ENCODE assay signal across 8 mouse cellular contexts in the genomic region with DNA sequence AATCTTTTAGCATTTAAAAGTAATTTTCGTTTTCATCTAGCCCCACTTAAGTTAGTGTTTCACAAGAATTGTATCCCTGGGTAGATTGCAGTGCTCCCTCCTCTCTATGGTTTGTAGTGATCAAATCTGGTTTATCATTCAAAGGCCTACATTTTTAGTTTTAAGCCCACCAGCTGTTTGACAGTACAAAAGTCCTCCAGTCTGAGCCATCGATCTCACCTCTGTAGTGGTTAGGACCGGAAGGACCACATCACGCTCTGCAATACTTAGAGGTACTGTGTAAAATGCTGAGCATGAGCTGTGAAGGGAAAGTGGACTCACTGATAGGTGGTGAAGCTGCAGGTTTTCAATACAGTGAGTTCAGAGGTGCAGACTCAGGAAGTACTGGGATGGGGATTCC. TPM values are rescaled to one million over a fixed set of nuclear protein-coding genes. Genes with fewer than 3 reads are reported as not detected.
DNase-seq lines count a peak whose midpoint lies in the region; ATAC-seq and TF ChIP-seq lines count a peak whose summit lies in the region.

No protein-coding gene starts in this region.

- peaks cover 7% of the 10 kb centered on the region; the same call in 1 of the 2 replicates for H3K36me3 ChIP-seq in kidney, postnatal 0 days (ENCODE audit: insufficient read depth, low read length)
- peaks cover 10 to 30% of the 10 kb centered on the region in 2 experiments for H3K36me3 ChIP-seq in MEL (ENCODE audit: control insufficient read depth in 1 of 2, insufficient read depth in 2 of 2, low read length in 2 of 2)
- peaks cover 5% of the 10 kb centered on the region; the same call in 1 of the 2 replicates for H3K36me3 ChIP-seq in hindbrain, embryonic 12.5 days
- H3K36me3 ChIP-seq in midbrain, embryonic 14.5 days (ENCODE audit: control insufficient read depth, insufficient read depth, low read length): peaks cover 8% of the 10 kb centered on the region

- peak overlapping the region; percentile 98 for H3K9ac ChIP-seq in kidney, postnatal 0 days (ENCODE audit: low read depth, low read length)
- H3K9ac ChIP-seq in MEL (ENCODE audit: control insufficient read depth, low read depth, low read length, poor library complexity, severe bottlenecking): peak overlapping the region; percentile 98
- H3K9ac ChIP-seq in hindbrain, embryonic 12.5 days: peak overlapping the region; percentile 96
- H3K9ac ChIP-seq in midbrain, embryonic 14.5 days (replicated peaks; ENCODE audit: low read length): peak overlapping the region; percentile 86

- 9% methylated on average over 4 of the region's 4 CpGs for WGBS in kidney, postnatal 0 days
- WGBS in hindbrain, embryonic 12.5 days: 44% methylated on average over 4 of the region's 4 CpGs
- 38% methylated on average over 4 of the region's 4 CpGs for WGBS in midbrain, embryonic 14.5 days

- no peak for TF ChIP-seq RAD21 in MEL (IDR thresholded peaks at IDR 0.05; ENCODE audit: low read depth, low read length)

- peaks cover 6% of the 10 kb centered on the region; the same call in 1 of the 2 replicates for H3K4me1 ChIP-seq in kidney, postnatal 0 days (replicated peaks; ENCODE audit: insufficient read depth, low read length)
- peaks cover 7 to 24% of the 10 kb centered on the region in 2 experiments; a peak in 3 of 4 replicates for H3K4me1 ChIP-seq in MEL (ENCODE audit: control insufficient read depth in 1 of 2, insufficient read depth in 2 of 2, low read length in 2 of 2)
- H3K4me1 ChIP-seq in hindbrain, embryonic 12.5 days: peaks cover 31% of the 10 kb centered on the region
- peaks cover 22% of the 10 kb centered on the region for H3K4me1 ChIP-seq in midbrain, embryonic 14.5 days (ENCODE audit: control insufficient read depth, insufficient read depth, low read length)

- TF ChIP-seq EP300 in MEL (IDR thresholded peaks at IDR 0.05; ENCODE audit: low read depth in 1 of 2, low read length in 2 of 2): no peak

- H3K79me2 ChIP-seq in MEL (ENCODE audit: control insufficient read depth, insufficient read depth, low read length, poor library complexity): peaks cover 51% of the 10 kb centered on the region

- H3K4me2 ChIP-seq in kidney, postnatal 0 days (ENCODE audit: low read length): peak overlapping the region; percentile 80
- H3K4me2 ChIP-seq in hindbrain, embryonic 12.5 days (replicated peaks): peak overlapping the region; percentile 71
- peak overlapping the region; percentile 63 for H3K4me2 ChIP-seq in midbrain, embryonic 14.5 days (ENCODE audit: low read length)

- no peak for TF ChIP-seq POLR2A in MEL (IDR thresholded peaks at IDR 0.05; ENCODE audit: control insufficient read depth in 1 of 2, insufficient read depth in 1 of 2, low read depth in 1 of 2, low read length in 2 of 2, poor library complexity in 1 of 2)

- no peak for TF ChIP-seq CTCF in kidney, postnatal 0 days (IDR thresholded peaks at IDR 0.05; ENCODE audit: low read depth)
- TF ChIP-seq CTCF in MEL (IDR thresholded peaks at IDR 0.05 in 2 of 3, conservative IDR thresholded peaks at IDR 0.05 in 1 of 3; ENCODE audit: control insufficient read depth in 1 of 3, insufficient read depth in 1 of 3, low read depth in 2 of 3, low read length in 3 of 3, poor library complexity in 1 of 3, severe bottlenecking in 1 of 3): no peak

- H3K9me3 ChIP-seq in kidney, postnatal 0 days (replicated peaks; ENCODE audit: low read length): no peaks in the 10 kb centered on the region
- no peaks in the 10 kb centered on the region for H3K9me3 ChIP-seq in MEL (replicated peaks; ENCODE audit: insufficient read depth, low read length)
- no peaks in the 10 kb centered on the region for H3K9me3 ChIP-seq in hindbrain, embryonic 12.5 days (replicated peaks)
- no peaks in the 10 kb centered on the region for H3K9me3 ChIP-seq in midbrain, embryonic 14.5 days (ENCODE audit: control insufficient read depth, low read length)

- H3K4me3 ChIP-seq in kidney, postnatal 0 days (replicated peaks; ENCODE audit: low read depth, low read length): peak overlapping the region; percentile 81
- H3K4me3 ChIP-seq in MEL (ENCODE audit: control insufficient read depth in 1 of 2, insufficient read depth in 1 of 2, low read depth in 2 of 2, low read length in 2 of 2): peak overlapping the region; percentile 84 to 85
- peak overlapping the region; percentile 93 for H3K4me3 ChIP-seq in hindbrain, embryonic 12.5 days
- H3K4me3 ChIP-seq in midbrain, embryonic 14.5 days (replicated peaks; ENCODE audit: low read depth, low read length): peak overlapping the region; percentile 73

- DNase-seq in kidney, postnatal 0 days (ENCODE audit: low spot score): peak; percentile 19
- no peak for DNase-seq in kidney, postnatal 14 days
- peak; percentile 36 for DNase-seq in MEL (ENCODE audit: low read depth, low spot score)
- DNase-seq in midbrain, embryonic 14.5 days: peak; percentile 3
- DNase-seq in spleen, postnatal 14 days (ENCODE audit: low spot score in 2 of 2): no peak
- no peak for DNase-seq in cerebellum, adult 18-20 months
- DNase-seq in gastrocnemius, postnatal 10 days: no peak

- no peaks in the 10 kb centered on the region for H3K27me3 ChIP-seq in kidney, postnatal 0 days (ENCODE audit: insufficient read depth, low read length)
- no peaks in the 10 kb centered on the region for H3K27me3 ChIP-seq in MEL (ENCODE audit: control insufficient read depth in 1 of 2, insufficient read depth in 2 of 2, low read length in 2 of 2)
- no peaks in the 10 kb centered on the region for H3K27me3 ChIP-seq in hindbrain, embryonic 12.5 days
- H3K27me3 ChIP-seq in midbrain, embryonic 14.5 days (ENCODE audit: control insufficient read depth, insufficient read depth, low read length): no peaks in the 10 kb centered on the region

- H3K27ac ChIP-seq in kidney, postnatal 0 days: peak overlapping the region; percentile 99
- H3K27ac ChIP-seq in MEL (ENCODE audit: control insufficient read depth, low read depth, low read length): no peak overlapping the region
- H3K27ac ChIP-seq in hindbrain, embryonic 12.5 days: peak overlapping the region; percentile 99
- peak overlapping the region; percentile 97 for H3K27ac ChIP-seq in midbrain, embryonic 14.5 days (replicated peaks; ENCODE audit: low read depth, low read length)

- no peak for ATAC-seq in kidney, postnatal 0 days (replicated peaks; ENCODE audit: low FRiP score, low read depth)
- ATAC-seq in hindbrain, embryonic 12.5 days (ENCODE audit: low FRiP score): no peak
- ATAC-seq in midbrain, embryonic 14.5 days (ENCODE audit: low FRiP score, low TSS enrichment): no peak

TF ChIP-seq in MEL, 35 proteins besides CTCF, POLR2A, EP300 and RAD21:
- TF ChIP-seq MXI1 (IDR thresholded peaks at IDR 0.05; ENCODE audit: low read depth, low read length) (0 out of 2 replicates have a peak, but pooled peaks have one; percentile 9), POLR2AphosphoS2 (IDR thresholded peaks at IDR 0.05; ENCODE audit: low read length) (no peak)
TF ChIP-seq in MEL: peak in this region for 1.

RNA-seq across cellular contexts. Expression of a gene that starts 1.0 kb away (rescaled TPM):
- polyA plus RNA-seq in kidney, postnatal 0 days (2015; fragmentation: Nextera tagmentation; extraction: Ambion mirVana): 165 and 178 TPM in 2 replicates
- 165 and 171 TPM in 2 replicates for total RNA-seq in MEL (2012; rRNA removed)
- 100 to 1,000 TPM; 132 to 220 TPM for polyA plus RNA-seq in MEL (2012; ENCODE audit: insufficient read depth in 1 of 2, insufficient read length in 2 of 2, low read depth in 1 of 2, low replicate concordance in 2 of 2, missing spikeins in 1 of 2)
- 148 and 150 TPM in 2 replicates for polyA plus RNA-seq in hindbrain, embryonic 12.5 days (2016; fragmentation: Nextera tagmentation; extraction: Ambion mirVana)
- polyA plus RNA-seq in midbrain, embryonic 14.5 days (2014; fragmentation: Nextera tagmentation; extraction: Ambion mirVana): 53.5 and 75.5 TPM in 2 replicates
- total RNA-seq in gastrocnemius, postnatal 10 days (2021): 10 to 100 TPM; 66.3 to 70.8 TPM

RNA-seq across cellular contexts. Expression of a gene that starts 10.3 kb away (rescaled TPM):
- not detected in 2 replicates for polyA plus RNA-seq in kidney, postnatal 0 days (2015; fragmentation: Nextera tagmentation; extraction: Ambion mirVana)
- total RNA-seq in MEL (2012; rRNA removed): not detected in 2 replicates
- polyA plus RNA-seq in MEL (2012; ENCODE audit: insufficient read depth in 1 of 2, insufficient read length in 2 of 2, low read depth in 1 of 2, low replicate concordance in 2 of 2, missing spikeins in 1 of 2): not detected
- 0.90 and 3.0 TPM in 2 replicates for polyA plus RNA-seq in hindbrain, embryonic 12.5 days (2016; fragmentation: Nextera tagmentation; extraction: Ambion mirVana)
- polyA plus RNA-seq in midbrain, embryonic 14.5 days (2014; fragmentation: Nextera tagmentation; extraction: Ambion mirVana): not detected in 2 replicates
- total RNA-seq in gastrocnemius, postnatal 10 days (2021): 1 to 10 TPM; 3.0 to 3.5 TPM

RNA-seq across cellular contexts. Expression of a gene that starts 24.3 kb away (rescaled TPM):
- polyA plus RNA-seq in kidney, postnatal 0 days (2015; fragmentation: Nextera tagmentation; extraction: Ambion mirVana): 0.17 and 0.20 TPM in 2 replicates
- not detected in 2 replicates for total RNA-seq in MEL (2012; rRNA removed)
- not detected for polyA plus RNA-seq in MEL (2012; ENCODE audit: insufficient read depth in 1 of 2, insufficient read length in 2 of 2, low read depth in 1 of 2, low replicate concordance in 2 of 2, missing spikeins in 1 of 2)
- polyA plus RNA-seq in hindbrain, embryonic 12.5 days (2016; fragmentation: Nextera tagmentation; extraction: Ambion mirVana): 0.14 and 0.64 TPM in 2 replicates
- polyA plus RNA-seq in midbrain, embryonic 14.5 days (2014; fragmentation: Nextera tagmentation; extraction: Ambion mirVana): not detected in 2 replicates
- 1 to 10 TPM; 8.0 to 8.2 TPM for total RNA-seq in gastrocnemius, postnatal 10 days (2021)

RNA-seq across cellular contexts. Expression of a gene that starts 31.6 kb away (rescaled TPM):
- 0.07 TPM in 1 of 2 replicates, not detected in the other for polyA plus RNA-seq in kidney, postnatal 0 days (2015; fragmentation: Nextera tagmentation; extraction: Ambion mirVana)
- total RNA-seq in MEL (2012; rRNA removed): 0.08 TPM in 1 of 2 replicates, not detected in the other
- polyA plus RNA-seq in MEL (2012; ENCODE audit: insufficient read depth in 1 of 2, insufficient read length in 2 of 2, low read depth in 1 of 2, low replicate concordance in 2 of 2, missing spikeins in 1 of 2): not detected
- 3.6 and 9.3 TPM in 2 replicates for polyA plus RNA-seq in hindbrain, embryonic 12.5 days (2016; fragmentation: Nextera tagmentation; extraction: Ambion mirVana)
- 0.32 TPM in 1 of 2 replicates, not detected in the other for polyA plus RNA-seq in midbrain, embryonic 14.5 days (2014; fragmentation: Nextera tagmentation; extraction: Ambion mirVana)
- total RNA-seq in gastrocnemius, postnatal 10 days (2021): not detected

RNA-seq across cellular contexts. Expression of a gene that starts 49.4 kb away (rescaled TPM):
- polyA plus RNA-seq in kidney, postnatal 0 days (2015; fragmentation: Nextera tagmentation; extraction: Ambion mirVana): 40.4 and 42.5 TPM in 2 replicates
- not detected in 2 replicates for total RNA-seq in MEL (2012; rRNA removed)
- under 1 TPM in 1 of 2 experiments, not detected in 1; 0.15 TPM for polyA plus RNA-seq in MEL (2012; ENCODE audit: insufficient read depth in 1 of 2, insufficient read length in 2 of 2, low read depth in 1 of 2, low replicate concordance in 2 of 2, missing spikeins in 1 of 2)
- 0.40 TPM in 2 replicates for polyA plus RNA-seq in hindbrain, embryonic 12.5 days (2016; fragmentation: Nextera tagmentation; extraction: Ambion mirVana)
- 1.8 and 1.9 TPM in 2 replicates for polyA plus RNA-seq in midbrain, embryonic 14.5 days (2014; fragmentation: Nextera tagmentation; extraction: Ambion mirVana)
- total RNA-seq in gastrocnemius, postnatal 10 days (2021): 10 to 100 TPM; 14.8 to 16.2 TPM

Comparison
In these comparisons a context has a peak if more than half of its experiments do, and no peak if none do; other contexts are left out.
1. DNase-seq: peak in kidney, postnatal 0 days (single experiment), MEL (single experiment) and midbrain, embryonic 14.5 days (single experiment); none in kidney, postnatal 14 days (single experiment), spleen, postnatal 14 days (0 of 2), cerebellum, adult 18-20 months (0 of 2) and gastrocnemius, postnatal 10 days (single experiment).
2. Peak in every context shown above with its lines, with median percentiles within 50 percentile points of each other: H3K4me2 ChIP-seq, H3K4me3 ChIP-seq and H3K9ac ChIP-seq.